Mouse (Mus musculus) inflammation-experienced regulatory T-cells, adult 6 months (primary cell): ENCODE results near the gene Ano6. TPM values are rescaled to one million over a fixed set of nuclear protein-coding genes. Genes with fewer than 3 reads are reported as not detected.

ENCODE experiments used
- ATAC-seq: one replicate; pipeline ENCODE4 v1.8.0; 2017
- polyA plus RNA-seq, 3 experiments: library from polyadenylated mRNA; unstranded; fragments of 100-300 nt; shearing (Covaris generic); gene quantifications; one replicate each; pipeline ENCODE4 v1.2.1; 2017

Ano6 gene
- polyA plus RNA-seq, 3 experiments from 2014 or later = 37.0 to 46.4 (median 44.4) TPM

- ATAC-seq = no peak
Measured at GRCm38 (mm10) chr15:95768703-95769102, 21.9 kb upstream of the Ano6 start.

GRCm38 (mm10) chr15:95769576-95769975 lies 21.1 kb upstream of the Ano6 start:
- ATAC-seq = no peak

- no peak for ATAC-seq
Measured at GRCm38 (mm10) chr15:95770307-95770706, 20.3 kb upstream of the Ano6 start.

- ATAC-seq = no peak
Measured at GRCm38 (mm10) chr15:95772374-95772773, 18.3 kb upstream of the Ano6 start.

GRCm38 (mm10) chr15:95772861-95773836 lies 17.5 kb upstream of the Ano6 start:
- ATAC-seq = peak; percentile 75

- no peak for ATAC-seq
Measured at GRCm38 (mm10) chr15:95774197-95774596, 16.4 kb upstream of the Ano6 start.

- no peak for ATAC-seq
Measured at GRCm38 (mm10) chr15:95774674-95775414, 15.8 kb upstream of the Ano6 start.

- ATAC-seq = no peak
Measured at GRCm38 (mm10) chr15:95777743-95778142, 12.9 kb upstream of the Ano6 start.

GRCm38 (mm10) chr15:95778710-95779109 lies 11.9 kb upstream of the Ano6 start:
- ATAC-seq = no peak

GRCm38 (mm10) chr15:95786624-95787023 lies 4.0 kb upstream of the Ano6 start:
- no peak for ATAC-seq

- ATAC-seq = no peak
Measured at GRCm38 (mm10) chr15:95787578-95787977, 3.1 kb upstream of the Ano6 start.

GRCm38 (mm10) chr15:95789562-95790528 lies 798 bp upstream of the Ano6 start:
- ATAC-seq = no peak

GRCm38 (mm10) chr15:95791141-95791791 lies 623 bp downstream of the Ano6 start:
- no peak for ATAC-seq

GRCm38 (mm10) chr15:95791855-95792254 lies 1.2 kb downstream of the Ano6 start:
- no peak for ATAC-seq

- no peak for ATAC-seq
Measured at GRCm38 (mm10) chr15:95792261-95793260, 1.9 kb downstream of the Ano6 start.

GRCm38 (mm10) chr15:95793748-95794491 lies 3.3 kb downstream of the Ano6 start:
- ATAC-seq = no peak

GRCm38 (mm10) chr15:95794611-95795565 lies 4.2 kb downstream of the Ano6 start:
- ATAC-seq = no peak

GRCm38 (mm10) chr15:95796062-95796461 lies 5.4 kb downstream of the Ano6 start:
- ATAC-seq = no peak
